Mouse (Mus musculus) testis, postnatal 10 days (tissue): ENCODE measurements around the gene Jak1.
A peak's percentile ranks its signal among the peaks of the same experiment; 100 is the strongest.

Experiments used
- DNase-seq: peaks from one replicate; pipeline ENCODE4 v3.0.0; 2021; ENCODE audit warnings: low spot score

Gene Jak1

DNA sequence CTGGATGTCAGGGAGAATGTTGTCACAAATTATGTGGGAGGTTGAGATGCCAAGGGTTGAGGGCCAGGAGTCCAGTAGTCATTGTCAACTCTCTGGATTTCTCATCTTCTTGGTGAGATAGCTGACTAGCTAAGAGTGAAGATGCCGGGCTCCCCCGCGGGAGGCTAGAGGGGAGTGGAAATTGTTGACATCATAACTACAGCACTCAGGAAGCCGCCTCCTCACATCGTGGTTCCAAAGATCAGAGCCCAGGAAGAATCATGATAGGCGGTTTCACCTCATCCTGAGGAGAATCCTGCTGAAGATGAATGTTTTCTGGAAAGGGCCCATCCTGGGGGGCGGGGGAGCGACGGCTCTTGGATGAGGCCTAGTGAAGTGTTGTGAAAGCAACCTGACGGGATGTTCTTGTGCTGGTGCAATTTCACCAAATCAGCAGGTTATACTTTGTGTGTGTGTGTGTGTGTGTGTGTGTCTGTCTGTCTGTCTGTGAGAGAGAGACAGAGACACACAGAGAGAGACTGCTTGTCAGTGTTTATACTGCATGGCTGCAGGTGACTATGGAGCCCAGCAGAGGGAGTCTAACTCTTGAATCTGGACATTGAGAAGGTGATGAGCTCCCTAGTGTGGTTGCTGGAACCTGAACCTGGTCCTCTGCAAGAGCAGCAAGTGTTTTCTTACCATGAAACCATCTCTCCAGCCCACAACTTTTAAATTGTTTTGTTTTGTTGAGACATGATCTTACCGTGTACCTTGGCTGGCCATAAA is 118.0 kb downstream of the Jak1 start:
- peak; percentile 43 for DNase-seq

DNA sequence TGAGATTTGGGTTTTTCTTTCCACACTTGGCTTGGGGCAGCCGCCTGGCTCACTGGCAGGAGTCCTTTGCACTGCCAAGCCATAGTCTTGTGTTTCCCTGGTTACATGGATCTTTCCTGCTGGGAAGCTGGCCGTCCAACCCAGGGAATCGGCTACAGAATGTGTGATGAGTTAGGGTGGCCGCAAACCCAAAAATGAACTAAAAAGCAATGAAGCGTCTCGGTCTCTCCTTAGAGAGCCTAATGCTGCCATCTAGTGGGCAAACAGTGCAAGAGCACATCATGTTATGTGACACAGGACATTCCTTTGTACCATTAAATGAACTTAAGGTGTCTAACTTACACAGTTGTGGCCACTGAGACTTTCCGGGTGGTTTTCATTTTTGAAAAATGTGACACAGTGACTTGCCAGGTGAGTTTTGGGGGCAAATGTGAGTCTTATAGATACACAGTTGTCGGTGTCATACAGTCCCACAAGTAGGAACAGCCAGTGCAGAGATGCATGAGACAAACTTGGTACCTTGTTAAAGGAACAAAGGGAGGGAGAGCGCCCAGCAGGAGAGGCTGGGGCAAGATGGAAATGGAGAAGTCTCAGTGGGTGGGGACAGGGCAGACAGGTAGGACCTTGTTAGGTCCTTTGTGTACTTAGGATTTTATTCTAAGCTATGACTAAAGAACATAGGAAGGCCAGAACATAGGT is 118.9 kb downstream of the Jak1 start:
- DNase-seq, result peak; percentile 72

DNA sequence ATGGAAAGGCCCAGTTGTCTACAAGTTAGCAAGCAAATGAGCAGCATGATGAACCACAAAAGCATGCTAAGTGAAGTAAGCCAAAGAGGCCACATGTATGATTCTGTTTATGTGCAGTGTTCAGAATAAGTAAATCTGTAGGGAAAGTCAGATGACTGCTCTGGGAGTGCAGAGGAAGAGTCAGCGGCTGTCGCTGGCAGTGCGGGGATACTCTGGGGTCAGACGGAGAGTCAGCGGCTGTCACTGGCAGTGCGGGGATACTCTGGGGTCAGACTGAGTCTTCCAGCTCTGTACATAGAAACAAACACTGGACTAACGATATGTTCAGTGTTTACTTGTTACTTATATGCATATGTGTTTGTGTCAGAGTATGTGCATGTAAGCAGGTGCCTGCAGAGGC is 120.3 kb downstream of the Jak1 start:
- DNase-seq, result no peak

DNA sequence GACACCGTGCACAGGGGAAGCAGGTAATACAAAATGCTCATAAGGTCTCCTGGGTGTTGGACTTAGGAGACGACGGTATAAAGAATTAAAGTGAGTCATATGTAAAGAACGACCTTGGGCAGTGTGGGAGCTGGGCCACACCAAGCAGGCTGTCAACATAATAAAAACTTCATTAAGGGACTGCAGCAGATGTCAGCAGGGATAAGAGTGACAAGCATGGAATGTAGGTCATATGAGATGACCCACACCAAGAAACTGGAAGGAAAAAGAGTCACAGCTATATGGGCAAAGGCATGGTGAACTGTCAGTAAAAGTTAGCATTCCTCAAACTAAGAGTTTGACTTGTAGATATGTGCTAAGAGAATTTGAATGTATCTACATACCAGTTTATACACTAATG is 120.7 kb downstream of the Jak1 start:
- no peak for DNase-seq

DNA sequence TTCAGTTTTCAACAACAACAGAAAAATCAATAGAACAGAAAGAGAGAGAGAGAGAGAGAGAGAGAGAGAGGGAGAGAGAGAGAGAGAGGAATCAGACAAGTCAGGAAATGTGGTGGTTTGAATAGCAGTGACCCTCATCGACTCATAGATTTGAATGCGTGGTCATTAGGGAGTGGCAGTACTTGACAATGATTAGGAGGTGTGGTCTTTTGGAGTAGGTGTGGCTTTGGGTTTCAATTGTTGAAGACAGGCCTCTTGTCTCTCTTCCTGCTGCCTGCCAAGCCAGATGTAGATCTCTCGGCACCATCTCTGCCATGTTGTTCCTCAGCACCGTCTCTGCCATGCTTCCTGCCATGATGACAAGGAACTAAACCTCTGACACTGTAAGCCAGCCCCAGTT is 121.2 kb downstream of the Jak1 start:
- no peak for DNase-seq

DNA sequence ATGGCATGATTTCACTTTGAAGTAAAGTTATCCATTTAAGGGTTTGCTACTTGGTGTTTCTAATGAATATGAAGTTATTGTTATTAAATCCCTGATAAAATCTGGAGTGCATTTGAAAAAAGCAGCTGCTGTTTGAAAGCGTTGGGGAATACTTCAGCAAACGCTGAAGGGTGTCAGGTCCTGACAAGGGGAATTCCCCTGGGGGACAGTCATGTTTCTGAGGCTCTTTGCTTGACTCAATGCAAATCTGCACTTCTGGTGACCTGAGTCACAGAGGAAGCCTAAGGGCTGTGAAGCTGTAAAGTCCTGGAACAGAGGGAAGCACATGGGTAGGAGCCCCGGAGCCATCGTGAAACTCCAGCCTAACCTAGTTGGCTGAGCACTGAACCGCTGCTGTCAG is 123.3 kb downstream of the Jak1 start:
- DNase-seq, result no peak

DNA sequence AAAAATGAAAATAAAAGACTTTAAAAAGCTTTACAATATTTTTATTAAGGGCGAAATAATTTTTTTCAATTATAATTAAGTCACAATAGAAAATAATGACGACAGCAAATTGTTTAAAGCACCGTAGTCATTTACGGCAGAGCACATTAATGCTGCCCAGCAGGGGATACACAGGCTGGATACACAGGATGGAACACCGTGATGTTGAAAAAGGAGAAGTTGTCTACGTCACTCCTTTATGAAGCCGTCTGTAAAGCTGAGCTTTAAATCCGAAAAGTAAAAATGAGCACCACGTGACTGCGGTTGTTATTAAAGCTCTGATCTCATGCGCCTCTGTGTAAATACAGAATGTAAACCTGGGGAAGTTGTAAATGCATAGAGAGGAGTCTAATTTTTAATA is 127.1 kb downstream of the Jak1 start:
- DNase-seq, result no peak

DNA sequence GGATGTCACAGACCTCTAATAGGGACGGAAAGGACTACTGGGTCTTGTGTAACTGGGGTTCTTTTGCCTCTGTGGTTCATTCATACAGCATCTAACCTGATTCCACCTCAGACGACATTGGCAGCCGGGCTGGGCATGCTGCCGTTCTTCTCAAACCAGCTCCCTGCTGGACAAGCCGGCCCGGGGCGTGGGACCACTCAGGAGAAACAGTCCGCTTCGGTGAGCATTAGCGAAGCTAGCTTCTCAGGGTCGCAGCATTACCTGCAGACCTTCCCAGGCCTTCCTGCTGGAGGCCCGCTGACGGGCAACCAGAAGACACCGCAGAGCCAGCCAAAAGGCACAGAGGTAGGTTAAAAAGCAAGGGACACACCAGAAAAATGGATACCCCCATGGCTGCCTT is 129.2 kb downstream of the Jak1 start:
- no peak for DNase-seq

DNA sequence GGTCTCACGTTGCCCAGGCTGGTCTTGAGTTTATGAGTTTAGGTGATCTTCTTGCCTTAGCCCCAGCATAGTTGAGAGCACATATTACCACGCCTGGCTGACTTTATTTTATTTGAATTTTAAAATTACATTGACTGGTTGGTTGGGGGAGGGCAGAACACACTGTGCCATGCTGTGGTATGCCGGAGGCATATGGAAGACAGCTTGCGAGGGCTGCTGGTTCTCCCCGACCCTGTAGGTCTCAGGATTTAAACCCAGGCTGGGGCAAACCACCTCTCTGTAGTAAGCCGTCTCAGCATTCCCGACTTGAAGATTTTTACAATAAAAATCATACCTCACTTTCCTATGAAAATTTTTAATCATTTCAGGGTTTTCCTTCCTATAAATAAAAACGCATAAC is 130.1 kb downstream of the Jak1 start:
- DNase-seq, result no peak

DNA sequence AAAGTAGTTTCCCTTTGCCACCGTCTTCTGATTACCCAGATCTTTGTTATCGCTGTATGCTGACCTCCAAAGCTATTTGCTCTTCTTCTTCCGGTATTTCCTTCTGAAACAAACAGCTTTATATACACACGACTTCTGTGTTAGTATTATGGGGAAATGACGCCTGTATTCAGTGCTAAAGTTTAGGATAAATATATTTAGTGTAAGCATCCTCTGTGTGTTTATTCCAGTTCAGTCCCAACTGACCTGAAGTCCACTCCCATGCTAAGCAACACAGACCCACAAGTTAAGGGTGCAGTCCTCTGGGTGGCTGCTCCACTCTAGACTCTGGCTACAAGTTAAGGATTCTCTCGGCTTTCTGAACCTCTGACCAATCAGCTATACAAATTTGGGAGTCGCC is 144.1 kb downstream of the Jak1 start:
- DNase-seq, result no peak

DNA sequence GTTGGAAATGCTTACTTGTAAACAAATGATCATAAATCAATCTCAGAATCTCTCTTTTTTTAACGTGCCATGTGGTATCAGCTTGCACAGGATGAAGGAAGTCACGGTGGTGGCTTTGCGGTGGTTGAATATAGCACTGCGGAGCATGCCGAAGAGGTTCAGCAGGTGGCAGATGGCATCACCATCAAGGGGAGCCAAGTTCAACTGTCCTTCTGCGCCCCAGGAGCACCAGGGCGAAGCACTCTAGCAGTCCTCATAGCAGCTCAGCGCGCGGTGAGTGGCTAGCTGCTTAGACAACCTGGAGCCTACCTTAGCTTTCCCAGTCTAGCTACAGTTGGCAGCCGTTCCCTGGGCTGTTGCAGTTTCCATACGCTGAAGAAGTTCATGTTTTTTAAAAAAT is 158.0 kb downstream of the Jak1 start:
- DNase-seq, result no peak
